Mouse (Mus musculus) colon, adult 2 months (tissue): Measurements from ENCODE around the gene Eif4e2. TPM values are rescaled to one million over a fixed set of nuclear protein-coding genes. Genes with fewer than 3 reads are reported as not detected.

Experiments
- polyA plus RNA-seq: library from polyadenylated mRNA; depleted of rRNA; stranded (reverse); fragments of >200 nt; gene quantifications from 2 replicates; pipeline ENCODE4 v1.2.3, GENCODE M21; 2012; rRNA removed

The Eif4e2 gene
- polyA plus RNA-seq = 28.4 and 34.6 TPM in 2 replicates

GRCm38 (mm10) chr1:87213735-87214704 lies at the start of gene Eif4e2:
Gene Eif4e2, plus strand, starts transcription at chr1:87213914.

GRCm38 (mm10) chr1:87183013-87183412 lies 30.7 kb upstream of the Eif4e2 start, which contains the start of gene Prss56:
Gene Prss56, plus strand, starts transcription at chr1:87183313.

GRCm38 (mm10) chr1:87190429-87190828 lies 23.3 kb upstream of the Eif4e2 start, which contains the start of gene Chrnd:
Gene Chrnd, plus strand, starts transcription at chr1:87190607.

GRCm38 (mm10) chr1:87204465-87204864 lies 9.2 kb upstream of the Eif4e2 start, which contains the start of gene Chrng:
Gene Chrng, plus strand, starts transcription at chr1:87204657.

GRCm38 (mm10) chr1:87264134-87265006 lies 50.7 kb downstream of the Eif4e2 start, which contains the start of gene Efhd1:
Gene Efhd1, plus strand, starts transcription at chr1:87264363.

Other genes starting within 250 kb of the Eif4e2 start
- gene Alppl2, start 124.0 kb upstream of the Eif4e2 start, polyA plus RNA-seq = 0.16 TPM in 1 of 2 replicates, not detected in the other
- 30.6 and 40.2 TPM in 2 replicates for gene Alpi, start 112.3 kb upstream of the Eif4e2 start, polyA plus RNA-seq
- 0.10 TPM in 1 of 2 replicates, not detected in the other for gene Akp3, start 88.9 kb upstream of the Eif4e2 start, polyA plus RNA-seq
- gene Ecel1, start 57.4 kb upstream of the Eif4e2 start, polyA plus RNA-seq = 0.12 and 0.15 TPM in 2 replicates
- gene Prss56, start 30.6 kb upstream of the Eif4e2 start, polyA plus RNA-seq = not detected in 2 replicates
- gene Chrnd, start 23.3 kb upstream of the Eif4e2 start, polyA plus RNA-seq = not detected in 2 replicates
- gene Chrng, start 9.3 kb upstream of the Eif4e2 start, polyA plus RNA-seq = not detected in 2 replicates
- gene Efhd1, start 50.4 kb downstream of the Eif4e2 start, polyA plus RNA-seq = 2.9 and 3.3 TPM in 2 replicates
- gene Gigyf2, start 113.1 kb downstream of the Eif4e2 start, polyA plus RNA-seq = 24.0 and 24.7 TPM in 2 replicates
- gene Kcnj13, start 180.8 kb downstream of the Eif4e2 start, polyA plus RNA-seq = not detected in 2 replicates